Mouse (Mus musculus): Measurements from ENCODE around the gene Creld1. TPM values are rescaled to one million over a fixed set of nuclear protein-coding genes. Genes with fewer than 3 reads are reported as not detected.

Creld1 gene
- polyA plus RNA-seq (2011; ENCODE audit: insufficient read length, low read depth, missing spikeins): 27.5 and 34.4 TPM in 2 replicates

DNA sequence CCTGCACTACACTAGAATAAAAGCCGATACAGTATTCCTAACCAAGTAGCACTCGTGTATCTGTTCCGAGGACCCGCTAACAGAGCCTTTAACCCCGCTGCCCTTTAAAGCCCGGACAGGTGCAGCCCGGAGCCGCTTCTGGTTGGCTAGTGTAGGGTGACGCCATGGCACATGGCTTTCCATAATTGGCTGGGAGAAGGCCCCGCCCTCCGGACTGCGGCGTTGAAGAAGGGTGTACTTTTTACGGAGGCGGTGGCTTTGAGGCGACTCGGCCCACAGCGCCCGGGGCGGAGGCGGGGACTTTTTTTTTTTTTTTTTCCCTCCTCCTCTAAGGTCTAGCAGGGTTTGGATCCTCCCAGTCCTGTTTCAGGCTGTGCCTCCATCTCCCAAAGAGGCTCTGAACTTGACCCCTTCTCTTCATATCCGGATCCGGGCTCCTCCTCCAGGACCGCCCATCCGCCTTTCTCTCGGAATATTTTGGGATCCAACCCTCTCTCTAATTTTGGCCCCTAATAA, at the start of gene Creld1:
Gene Creld1 (plus strand): TSS at position 198 of the 516 bp plus-strand sequence.
- TF ChIP-seq CTCF (IDR thresholded peaks at IDR 0.05; ENCODE audit: borderline replicate concordance, insufficient read depth, low read length): no peak
- TF ChIP-seq POLR2A (IDR thresholded peaks at IDR 0.05; ENCODE audit: low read depth, low read length): 0 out of 2 replicates have a peak, but pooled peaks have one; percentile 36
- Histone ChIP-seq H3K27ac (ENCODE audit: insufficient read depth, low read length) (peak within 1 kb of the TSS; percentile 70), H3K4me3 (ENCODE audit: insufficient read depth, low read length) (peak within 1 kb of the TSS; percentile 71), H3K4me1 (ENCODE audit: control insufficient read depth, insufficient read depth, low read length) (peaks cover 18% of the 10 kb centered on the region)

GRCm38 (mm10) chr6:113433661-113434060, 49.4 kb upstream of the Creld1 start:
- Histone ChIP-seq H3K27ac (ENCODE audit: insufficient read depth, low read length) (no peak overlapping the region), H3K4me3 (ENCODE audit: insufficient read depth, low read length) (no peak overlapping the region)
- TF ChIP-seq POLR2A (IDR thresholded peaks at IDR 0.05; ENCODE audit: low read depth, low read length): no peak
- TF ChIP-seq CTCF (IDR thresholded peaks at IDR 0.05; ENCODE audit: borderline replicate concordance, insufficient read depth, low read length): no peak

DNA sequence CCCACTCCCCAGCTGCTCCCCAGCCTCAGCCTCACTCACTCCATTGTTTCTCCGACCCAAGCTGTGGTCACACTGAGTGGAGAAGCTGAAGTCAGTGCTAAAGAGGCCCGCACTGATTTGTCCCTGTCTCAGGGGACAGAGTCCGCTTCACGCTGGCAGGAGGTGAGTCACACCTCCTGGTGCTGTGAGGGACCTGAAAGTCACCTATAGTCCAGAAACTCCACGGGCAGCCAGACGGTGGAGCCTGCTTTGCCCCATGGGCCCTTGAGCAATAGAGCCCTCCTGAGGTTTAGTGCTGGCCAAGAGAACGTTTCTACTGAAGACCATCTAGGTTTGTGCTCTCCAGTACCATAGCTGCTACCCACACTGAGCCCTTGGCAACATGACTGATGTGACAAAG, 48.4 kb upstream of the Creld1 start:
- no peak overlapping the region for H3K27ac ChIP-seq (ENCODE audit: insufficient read depth, low read length)
- H3K4me3 ChIP-seq (ENCODE audit: insufficient read depth, low read length): no peak overlapping the region
- TF ChIP-seq POLR2A (IDR thresholded peaks at IDR 0.05; ENCODE audit: low read depth, low read length): no peak
- H3K4me1 ChIP-seq (ENCODE audit: control insufficient read depth, insufficient read depth, low read length): no peaks in the 10 kb centered on the region

More at GRCm38 (mm10) chr6:113433661-113434060, 49.4 kb upstream of the Creld1 start:
- no peaks in the 10 kb centered on the region for H3K4me1 ChIP-seq (ENCODE audit: control insufficient read depth, insufficient read depth, low read length)

DNA sequence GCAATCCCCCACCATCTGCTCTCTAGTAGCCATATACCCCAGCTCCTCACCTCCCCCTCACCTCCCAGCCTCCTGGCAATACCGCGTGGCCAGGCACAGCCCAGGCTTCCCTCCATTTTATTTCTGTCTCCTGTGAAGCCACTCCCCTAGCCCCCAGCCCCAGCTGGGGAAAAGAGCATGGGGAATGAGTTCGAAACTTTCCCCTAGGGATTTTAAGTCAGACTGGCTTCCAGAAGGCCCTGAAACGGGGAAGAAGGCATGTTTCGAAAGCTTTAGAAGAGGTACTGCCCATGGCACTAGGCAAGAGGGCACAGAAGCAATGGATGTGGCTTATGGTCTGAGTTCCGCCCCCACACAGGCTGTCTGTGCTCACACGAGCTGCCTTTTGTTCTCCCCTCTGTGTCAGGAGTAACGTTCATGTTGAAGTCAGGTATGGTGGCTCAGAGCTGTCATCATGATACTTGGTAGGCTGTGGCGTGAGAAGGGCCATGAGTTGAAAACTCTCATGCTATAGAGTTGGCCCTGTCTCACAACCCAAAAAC, 47.4 kb upstream of the Creld1 start, which contains the start of gene Cidec:
Gene Cidec (minus strand): TSS at position 97 of the 542 bp plus-strand sequence.
- no peak within 1 kb of the TSS for H3K4me3 ChIP-seq (ENCODE audit: insufficient read depth, low read length)
- no peak for TF ChIP-seq CTCF (IDR thresholded peaks at IDR 0.05; ENCODE audit: borderline replicate concordance, insufficient read depth, low read length)
- TF ChIP-seq POLR2A (IDR thresholded peaks at IDR 0.05; ENCODE audit: low read depth, low read length): no peak
- H3K4me1 ChIP-seq (ENCODE audit: control insufficient read depth, insufficient read depth, low read length): no peaks in the 10 kb centered on the region
- no peak within 1 kb of the TSS for H3K27ac ChIP-seq (ENCODE audit: insufficient read depth, low read length)

DNA sequence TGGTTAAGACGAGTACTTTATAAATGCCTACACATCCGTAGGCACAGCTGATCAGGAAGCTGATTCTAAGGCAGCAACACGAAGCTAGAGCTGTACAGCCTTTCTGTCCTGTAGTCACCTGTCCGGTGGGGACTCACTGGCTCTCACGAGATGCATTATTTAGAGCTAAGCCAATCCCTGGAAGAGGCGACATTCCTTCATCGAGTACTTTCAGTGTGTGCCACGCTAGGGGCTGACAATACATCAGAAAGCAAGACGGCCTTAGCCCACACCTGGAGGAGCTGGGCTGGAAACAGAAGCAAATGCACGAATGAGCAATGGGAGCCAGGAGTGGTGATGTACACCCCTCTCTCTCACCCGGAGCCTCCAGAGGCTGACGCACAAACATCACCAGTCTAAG, 46.0 kb upstream of the Creld1 start:
- Histone ChIP-seq H3K27ac (ENCODE audit: insufficient read depth, low read length) (no peak overlapping the region), H3K4me3 (ENCODE audit: insufficient read depth, low read length) (no peak overlapping the region), H3K4me1 (ENCODE audit: control insufficient read depth, insufficient read depth, low read length) (no peaks in the 10 kb centered on the region)
- TF ChIP-seq CTCF (IDR thresholded peaks at IDR 0.05; ENCODE audit: borderline replicate concordance, insufficient read depth, low read length) (no peak), POLR2A (IDR thresholded peaks at IDR 0.05; ENCODE audit: low read depth, low read length) (no peak)

DNA sequence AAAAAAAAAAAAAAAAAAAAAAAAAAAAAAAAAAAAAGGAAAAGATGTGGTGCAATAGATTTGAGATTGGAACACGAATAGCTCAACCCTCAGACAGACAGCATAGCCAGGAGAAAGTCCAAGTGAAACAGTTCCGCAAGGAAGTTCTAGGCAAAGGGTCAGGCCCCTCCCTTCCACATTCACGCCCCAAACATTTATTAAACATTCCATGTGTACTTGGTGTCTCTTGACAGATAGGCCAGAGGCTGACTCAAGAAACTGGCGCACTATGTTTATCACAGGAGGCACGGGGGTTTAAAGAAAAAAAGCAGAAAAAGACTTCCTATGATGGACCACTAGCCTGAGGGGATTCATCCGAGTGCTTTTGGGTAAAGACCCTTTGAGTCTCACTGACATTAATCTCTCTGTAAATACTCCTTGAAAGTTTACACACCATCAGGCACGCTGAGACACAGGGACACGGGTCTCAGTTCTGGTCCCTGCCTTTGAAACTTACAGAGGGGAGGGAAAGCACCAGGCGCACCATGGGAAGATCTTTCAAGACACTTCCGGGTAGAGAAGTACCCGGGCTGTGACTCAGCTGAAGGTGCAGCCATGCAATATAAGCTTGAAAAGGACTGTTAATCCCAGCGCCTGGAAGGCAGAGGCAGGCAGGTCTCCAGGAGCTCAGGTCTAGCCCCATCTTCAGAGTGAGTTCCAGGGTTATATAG, 44.2 kb upstream of the Creld1 start:
- H3K4me3 ChIP-seq (ENCODE audit: insufficient read depth, low read length): no peak overlapping the region
- H3K27ac ChIP-seq (ENCODE audit: insufficient read depth, low read length): no peak overlapping the region
- TF ChIP-seq CTCF (IDR thresholded peaks at IDR 0.05; ENCODE audit: borderline replicate concordance, insufficient read depth, low read length) (no peak), POLR2A (IDR thresholded peaks at IDR 0.05; ENCODE audit: low read depth, low read length) (no peak)

GRCm38 (mm10) chr6:113440686-113441085, 42.4 kb upstream of the Creld1 start:
- no peak overlapping the region for H3K4me3 ChIP-seq (ENCODE audit: insufficient read depth, low read length)
- H3K4me1 ChIP-seq (ENCODE audit: control insufficient read depth, insufficient read depth, low read length): no peaks in the 10 kb centered on the region
- H3K27ac ChIP-seq (ENCODE audit: insufficient read depth, low read length): no peak overlapping the region
- TF ChIP-seq CTCF (IDR thresholded peaks at IDR 0.05; ENCODE audit: borderline replicate concordance, insufficient read depth, low read length) (no peak), POLR2A (IDR thresholded peaks at IDR 0.05; ENCODE audit: low read depth, low read length) (no peak)

More for the DNA sequence above, 44.2 kb upstream of the Creld1 start:
- no peaks in the 10 kb centered on the region for H3K4me1 ChIP-seq (ENCODE audit: control insufficient read depth, insufficient read depth, low read length)

DNA sequence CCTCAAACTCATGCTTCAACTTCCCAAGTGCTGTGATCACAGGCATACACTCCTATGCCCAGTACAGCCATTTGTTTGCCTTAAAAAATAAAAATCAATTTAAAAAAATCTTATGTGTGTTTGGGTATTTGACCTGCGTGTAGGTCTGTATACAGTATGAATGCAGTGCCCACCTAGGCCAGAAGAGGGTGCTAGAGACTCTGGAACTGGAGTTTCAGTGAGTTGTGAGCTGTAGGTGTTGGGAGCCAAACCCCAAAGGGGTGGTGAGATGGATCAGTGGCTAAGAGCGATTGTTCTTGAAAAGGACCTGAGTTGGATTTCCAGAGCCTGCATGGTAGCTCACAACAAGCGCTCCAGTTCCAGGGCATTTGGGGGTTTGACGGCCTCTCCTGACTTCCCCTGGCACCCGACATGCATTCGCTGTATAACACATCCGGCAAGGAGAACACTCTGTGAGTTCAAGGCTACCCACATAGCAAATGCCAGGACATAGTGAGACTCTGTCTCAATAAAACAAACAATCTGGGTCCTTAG, 41.9 kb upstream of the Creld1 start:
- Histone ChIP-seq H3K4me1 (ENCODE audit: control insufficient read depth, insufficient read depth, low read length) (no peaks in the 10 kb centered on the region), H3K4me3 (ENCODE audit: insufficient read depth, low read length) (no peak overlapping the region), H3K27ac (ENCODE audit: insufficient read depth, low read length) (no peak overlapping the region)
- TF ChIP-seq POLR2A (IDR thresholded peaks at IDR 0.05; ENCODE audit: low read depth, low read length) (no peak), CTCF (IDR thresholded peaks at IDR 0.05; ENCODE audit: borderline replicate concordance, insufficient read depth, low read length) (no peak)

DNA sequence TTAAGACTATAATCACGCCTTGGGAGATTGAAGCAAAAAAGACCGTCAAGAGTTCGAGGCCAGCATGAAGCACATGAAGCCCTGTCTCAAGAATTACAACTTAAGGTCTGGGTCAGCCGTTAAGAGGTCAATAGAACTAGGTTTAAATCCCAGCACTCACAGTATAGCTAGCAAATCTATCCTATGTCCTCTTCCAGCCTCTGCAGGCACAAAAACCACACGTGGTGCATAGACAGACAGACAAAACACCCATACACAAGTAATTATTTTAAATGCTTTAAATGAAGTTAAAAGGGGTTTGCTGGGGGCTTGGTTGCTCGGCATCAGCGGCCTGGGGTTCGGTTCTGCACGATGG, 41.0 kb upstream of the Creld1 start:
- no peak overlapping the region for H3K27ac ChIP-seq (ENCODE audit: insufficient read depth, low read length)
- no peaks in the 10 kb centered on the region for H3K4me1 ChIP-seq (ENCODE audit: control insufficient read depth, insufficient read depth, low read length)
- TF ChIP-seq POLR2A (IDR thresholded peaks at IDR 0.05; ENCODE audit: low read depth, low read length) (no peak), CTCF (IDR thresholded peaks at IDR 0.05; ENCODE audit: borderline replicate concordance, insufficient read depth, low read length) (no peak)
- H3K4me3 ChIP-seq (ENCODE audit: insufficient read depth, low read length): no peak overlapping the region
